Mouse (Mus musculus): ENCODE results near the gene Ube2e3. TPM values are rescaled to one million over a fixed set of nuclear protein-coding genes. Genes with fewer than 3 reads are reported as not detected.

Ube2e3 gene
- total RNA-seq, 1 experiment from 2014 or later, result 85.5 TPM

DNA sequence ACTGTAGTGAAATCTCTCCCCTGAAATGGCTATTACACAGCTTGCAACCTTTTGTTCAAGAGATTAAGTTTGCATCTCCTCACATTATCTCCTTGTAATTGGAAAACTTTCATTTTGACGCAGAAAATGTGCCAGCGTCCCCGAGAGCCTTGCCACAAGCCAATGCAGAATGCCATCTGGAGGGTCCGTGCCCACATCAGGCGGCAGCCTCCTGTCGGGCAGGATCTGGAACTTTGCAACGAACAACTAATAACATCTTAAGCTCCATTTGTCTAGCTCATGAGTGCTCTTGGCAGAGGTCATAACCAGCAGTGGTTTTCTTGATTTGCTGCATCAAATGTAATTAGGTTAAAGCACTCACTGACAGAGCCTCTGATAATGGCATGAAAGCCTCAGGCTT, 93.1 kb downstream of the Ube2e3 start:
- no peak for ATAC-seq (replicated peaks in 1 of 2; ENCODE audit: insufficient read depth in 1 of 2, low FRiP score in 2 of 2, low TSS enrichment in 1 of 2, low read depth in 1 of 2, poor library complexity in 2 of 2, severe bottlenecking in 2 of 2)

DNA sequence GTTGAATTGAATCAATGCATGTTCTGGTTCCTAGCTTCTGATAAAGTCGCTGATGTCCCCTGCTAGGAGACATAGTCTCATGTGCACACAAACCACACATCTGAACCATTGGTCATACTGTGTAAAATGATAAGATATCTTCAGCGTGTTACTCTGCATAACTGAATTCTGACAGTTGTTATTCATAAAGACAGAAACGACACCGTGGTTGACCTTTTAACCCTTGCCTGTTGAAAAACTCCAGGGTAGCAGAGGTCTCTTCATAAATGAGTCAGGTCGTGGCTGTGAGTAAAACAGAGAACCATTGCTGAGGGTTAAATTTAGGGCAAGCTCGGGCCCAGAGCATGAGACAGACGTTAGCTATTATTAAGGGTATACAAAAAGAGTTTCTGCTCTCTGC, 93.7 kb downstream of the Ube2e3 start:
- ATAC-seq (replicated peaks in 1 of 2; ENCODE audit: insufficient read depth in 1 of 2, low FRiP score in 2 of 2, low TSS enrichment in 1 of 2, low read depth in 1 of 2, poor library complexity in 2 of 2, severe bottlenecking in 2 of 2), result no peak

DNA sequence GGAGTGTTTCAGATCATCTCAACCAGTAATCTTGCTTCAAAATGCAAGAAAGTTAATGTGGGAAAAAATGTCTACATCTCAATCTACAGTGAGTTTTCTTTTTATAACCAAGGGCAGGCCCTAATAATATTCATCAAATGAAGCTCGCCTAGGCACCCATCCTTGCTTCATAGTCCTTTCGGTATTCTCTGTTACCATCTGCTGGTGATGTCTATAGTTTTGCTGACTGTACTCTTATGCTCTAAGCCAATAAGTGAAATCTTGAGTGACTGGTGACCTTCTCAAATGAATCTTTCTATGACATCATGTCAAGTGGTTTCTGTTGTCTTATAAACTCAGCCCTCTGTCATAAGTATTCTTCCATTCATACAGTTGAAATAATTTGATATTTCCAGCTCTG, 97.1 kb downstream of the Ube2e3 start:
- no peak for ATAC-seq (replicated peaks in 1 of 2; ENCODE audit: insufficient read depth in 1 of 2, low FRiP score in 2 of 2, low TSS enrichment in 1 of 2, low read depth in 1 of 2, poor library complexity in 2 of 2, severe bottlenecking in 2 of 2)

DNA sequence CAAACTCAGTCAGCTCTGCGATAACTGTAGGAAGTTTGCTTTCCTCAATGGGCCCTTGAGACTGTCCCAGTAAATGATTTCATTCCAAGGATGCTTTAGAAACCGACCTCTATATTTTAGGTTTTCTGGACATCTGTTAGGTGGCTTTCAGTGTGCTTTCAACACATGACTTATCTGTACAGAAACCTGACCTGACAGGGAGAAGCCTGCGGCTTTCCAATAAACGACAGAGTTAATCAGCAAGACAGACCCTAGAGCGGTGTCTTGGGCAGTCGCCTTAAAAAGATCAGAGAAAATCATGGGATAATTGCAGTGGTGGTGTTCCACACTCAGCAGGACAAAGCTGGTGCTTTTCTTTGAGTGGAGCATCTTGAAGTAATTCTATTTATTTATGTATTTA, 97.5 kb downstream of the Ube2e3 start:
- ATAC-seq (replicated peaks in 1 of 2; ENCODE audit: insufficient read depth in 1 of 2, low FRiP score in 2 of 2, low TSS enrichment in 1 of 2, low read depth in 1 of 2, poor library complexity in 2 of 2, severe bottlenecking in 2 of 2), result no peak

DNA sequence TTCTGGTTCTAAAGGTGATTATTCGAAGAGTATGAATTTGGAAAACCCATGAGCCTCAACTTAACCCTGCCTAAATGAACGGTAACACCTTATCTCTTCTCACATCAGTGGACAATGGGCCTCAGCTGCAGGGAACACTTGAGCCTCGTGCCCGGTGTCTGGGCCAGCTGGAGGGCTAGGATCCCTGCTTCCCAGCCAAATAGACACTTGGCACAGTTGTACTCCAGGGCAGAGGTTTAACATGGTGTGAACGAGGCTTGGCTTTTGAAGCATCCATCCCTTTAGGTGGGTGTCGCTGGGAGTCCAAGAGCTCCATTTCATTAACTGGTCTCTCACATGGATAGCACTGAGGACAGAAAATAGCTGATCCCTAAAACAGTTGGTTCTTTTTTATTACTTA, 102.2 kb downstream of the Ube2e3 start:
- ATAC-seq (replicated peaks in 1 of 2; ENCODE audit: insufficient read depth in 1 of 2, low FRiP score in 2 of 2, low TSS enrichment in 1 of 2, low read depth in 1 of 2, poor library complexity in 2 of 2, severe bottlenecking in 2 of 2), result no peak

All from hematopoietic stem cell, adult 5-6 weeks (primary cell).